In genomic region chr14:20707201-20708190, GRCm38 (mm10) we compare ENCODE assay signal across 7 mouse cellular contexts. TPM values are rescaled to one million over a fixed set of nuclear protein-coding genes. Genes with fewer than 3 reads are reported as not detected.
DNase-seq lines count a peak whose midpoint lies in the region; ATAC-seq and TF ChIP-seq lines count a peak whose summit lies in the region.

TSS of gene Zswim8 (plus strand) at chr14:20707552.

- TF ChIP-seq POLR2A in small intestine, adult 2 months (IDR thresholded peaks at IDR 0.05; ENCODE audit: low read depth, low read length), result peak; percentile 33; the same call in 1 of the 2 replicates

- peak; percentile 27 for TF ChIP-seq CTCF in intestine, postnatal 0 days (IDR thresholded peaks at IDR 0.05; ENCODE audit: low read depth)
- no peak for TF ChIP-seq CTCF in small intestine, adult 2 months (IDR thresholded peaks at IDR 0.05; ENCODE audit: extremely low read depth, insufficient read length, insufficient replicate concordance, low read depth, low read length)

- H3K4me2 ChIP-seq in intestine, postnatal 0 days (replicated peaks; ENCODE audit: low read depth), result peak within 1 kb of the TSS; percentile 89
- H3K4me2 ChIP-seq in midbrain, embryonic 12.5 days (replicated peaks), result peak within 1 kb of the TSS; percentile 85

- peak; percentile 85 for DNase-seq in adrenal gland, adult 8-10 months
- DNase-seq in embryo, embryonic 9.5 days (ENCODE audit: extremely low spot score), result peak; percentile 91
- DNase-seq in gonadal fat pad, adult 2 months (ENCODE audit: low read depth), result no peak
- peak; percentile 89 for DNase-seq in left cerebral cortex, postnatal 4 days

- no peaks in the 10 kb centered on the region for H3K9me3 ChIP-seq in intestine, postnatal 0 days (ENCODE audit: control insufficient read depth)
- no peaks in the 10 kb centered on the region for H3K9me3 ChIP-seq in midbrain, embryonic 12.5 days

- intact Hi-C loops in left cerebral cortex, postnatal 4 days (cut with DNase I), result no loop called here

- H3K27ac ChIP-seq in intestine, postnatal 0 days (ENCODE audit: low read depth, low read length), result peak within 1 kb of the TSS; percentile 91
- H3K27ac ChIP-seq in midbrain, embryonic 12.5 days (replicated peaks), result peak within 1 kb of the TSS; percentile 80
- peak within 1 kb of the TSS; percentile 57 for H3K27ac ChIP-seq in small intestine, adult 2 months (ENCODE audit: insufficient read depth, low read depth, low read length)

- peak; percentile 87 for ATAC-seq in intestine, postnatal 0 days
- peak; percentile 90 for ATAC-seq in midbrain, embryonic 12.5 days (ENCODE audit: low FRiP score, low read depth)

- H3K9ac ChIP-seq in intestine, postnatal 0 days (ENCODE audit: low read depth, low read length), result peak within 1 kb of the TSS; percentile 95
- peak within 1 kb of the TSS; percentile 99 for H3K9ac ChIP-seq in midbrain, embryonic 12.5 days (replicated peaks)

- H3K4me1 ChIP-seq in intestine, postnatal 0 days (replicated peaks; ENCODE audit: control insufficient read depth, insufficient read depth, low read length), result peaks cover 7% of the 10 kb centered on the region; the same call in 1 of the 2 replicates
- peaks cover 21% of the 10 kb centered on the region for H3K4me1 ChIP-seq in midbrain, embryonic 12.5 days
- peaks cover 7% of the 10 kb centered on the region; the same call in 1 of the 2 replicates for H3K4me1 ChIP-seq in small intestine, adult 2 months (ENCODE audit: control insufficient read depth, insufficient read depth, insufficient read length, low read length)

- no peaks in the 10 kb centered on the region for H3K27me3 ChIP-seq in intestine, postnatal 0 days (replicated peaks; ENCODE audit: control insufficient read depth, insufficient read depth, low read length)
- H3K27me3 ChIP-seq in midbrain, embryonic 12.5 days, result no peaks in the 10 kb centered on the region
- no peaks in the 10 kb centered on the region for H3K27me3 ChIP-seq in small intestine, adult 2 months (ENCODE audit: control insufficient read depth, insufficient read depth, low read length)

- WGBS in intestine, postnatal 0 days, result under 1% methylated on average over 80 of the region's 80 CpGs
- WGBS in midbrain, embryonic 12.5 days, result under 1% methylated on average over 73 of the region's 80 CpGs
- WGBS in small intestine, adult 2 months, result 1% methylated on average over 80 of the region's 80 CpGs

- peaks cover 17% of the 10 kb centered on the region for H3K36me3 ChIP-seq in intestine, postnatal 0 days (ENCODE audit: control insufficient read depth, insufficient read depth)
- H3K36me3 ChIP-seq in midbrain, embryonic 12.5 days, result peaks cover 41% of the 10 kb centered on the region
- H3K36me3 ChIP-seq in small intestine, adult 2 months (ENCODE audit: control insufficient read depth, insufficient read depth, low read length), result peaks cover 15% of the 10 kb centered on the region

- H3K4me3 ChIP-seq in intestine, postnatal 0 days (ENCODE audit: low read depth, low read length), result peak within 1 kb of the TSS; percentile 91
- H3K4me3 ChIP-seq in midbrain, embryonic 12.5 days, result peak within 1 kb of the TSS; percentile 97
- peak within 1 kb of the TSS; percentile 71 for H3K4me3 ChIP-seq in small intestine, adult 2 months (ENCODE audit: low read depth, low read length)

RNA-seq across cellular contexts. Expression of gene Zswim8, which starts in this region (rescaled TPM):
- total RNA-seq in adrenal gland, adult 8-10 months (2022), result 100 to 1,000 TPM; 111 to 197 (median 146) TPM
- 177 and 198 TPM in 2 replicates for polyA plus RNA-seq in gonadal fat pad, adult 2 months (2012; rRNA removed)
- polyA plus RNA-seq in intestine, postnatal 0 days (2015; fragmentation: Nextera tagmentation; extraction: Ambion mirVana), result 15.0 and 19.0 TPM in 2 replicates
- 100 to 1,000 TPM; 182 to 183 TPM for total RNA-seq in left cerebral cortex, postnatal 4 days (2021)
- polyA plus RNA-seq in midbrain, embryonic 12.5 days (2016; fragmentation: Nextera tagmentation; extraction: Ambion mirVana), result 47.6 and 48.9 TPM in 2 replicates
- 79.0 and 182 TPM in 2 replicates for polyA plus RNA-seq in small intestine, adult 2 months (2012; rRNA removed)
